Mouse (Mus musculus): Measurements from ENCODE around the gene Arsg.
"Not testable (repeated sequence)": the region's sequence is repeated elsewhere in the genome, so short reads cannot be mapped to it uniquely, and the experiment has no call there.

The Arsg gene

GRCm38 (mm10) chr11:109470170-109470569 lies 3.0 kb upstream of the Arsg start:
- DNase-seq (ENCODE audit: low spot score) = no peak

DNA sequence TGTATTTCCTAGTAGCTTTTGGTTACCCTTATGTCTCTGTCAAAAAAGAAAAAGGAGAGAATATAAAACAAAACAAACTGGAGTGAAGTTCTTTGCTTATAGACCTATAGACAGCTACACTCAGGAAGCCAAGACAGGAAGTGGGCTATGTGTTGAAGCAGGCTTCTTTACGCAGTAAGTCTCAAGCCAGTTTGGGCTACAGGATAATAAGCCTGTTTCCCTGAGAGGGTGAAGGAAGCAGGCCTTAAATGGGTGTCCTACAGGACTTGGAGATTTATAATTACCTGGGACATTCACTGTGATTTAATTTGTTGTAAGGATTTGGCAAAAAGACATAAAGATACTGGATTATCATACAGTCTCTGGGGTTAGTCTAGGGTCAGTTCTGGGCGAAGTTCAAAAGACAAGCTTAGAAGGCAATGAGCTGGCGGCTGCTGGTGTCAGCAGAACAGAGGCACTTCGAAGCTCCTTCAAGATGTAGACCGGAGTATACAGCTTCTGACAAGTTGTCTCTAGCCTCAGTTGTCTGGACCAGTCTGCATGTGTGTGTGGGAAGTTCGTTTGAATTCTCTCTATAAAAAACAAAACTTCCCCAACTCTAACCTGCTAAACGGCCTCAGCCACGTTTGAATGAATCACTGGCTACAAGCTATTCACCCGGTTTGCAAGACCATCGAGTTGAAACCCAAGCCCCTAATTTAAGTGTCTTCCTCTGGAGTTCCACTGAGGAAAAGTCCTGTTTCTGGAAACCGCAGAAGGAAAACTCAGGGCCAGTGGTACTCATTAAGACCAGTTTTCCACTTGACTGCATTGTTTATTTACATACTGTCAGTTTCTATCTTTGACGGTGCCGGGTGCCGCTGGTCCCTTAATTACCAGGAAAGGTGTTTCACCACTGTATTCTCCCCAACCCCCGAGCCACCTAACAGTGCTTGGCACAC lies 2.0 kb upstream of the Arsg start:
- peak; percentile 78 for DNase-seq (ENCODE audit: low spot score)

- DNase-seq (ENCODE audit: low spot score) = peak; percentile 47
Measured at GRCm38 (mm10) chr11:109472171-109472691, 943 bp upstream of the Arsg start.

GRCm38 (mm10) chr11:109472821-109473170 lies 378 bp upstream of the Arsg start:
- no peak for DNase-seq (ENCODE audit: low spot score)

DNA sequence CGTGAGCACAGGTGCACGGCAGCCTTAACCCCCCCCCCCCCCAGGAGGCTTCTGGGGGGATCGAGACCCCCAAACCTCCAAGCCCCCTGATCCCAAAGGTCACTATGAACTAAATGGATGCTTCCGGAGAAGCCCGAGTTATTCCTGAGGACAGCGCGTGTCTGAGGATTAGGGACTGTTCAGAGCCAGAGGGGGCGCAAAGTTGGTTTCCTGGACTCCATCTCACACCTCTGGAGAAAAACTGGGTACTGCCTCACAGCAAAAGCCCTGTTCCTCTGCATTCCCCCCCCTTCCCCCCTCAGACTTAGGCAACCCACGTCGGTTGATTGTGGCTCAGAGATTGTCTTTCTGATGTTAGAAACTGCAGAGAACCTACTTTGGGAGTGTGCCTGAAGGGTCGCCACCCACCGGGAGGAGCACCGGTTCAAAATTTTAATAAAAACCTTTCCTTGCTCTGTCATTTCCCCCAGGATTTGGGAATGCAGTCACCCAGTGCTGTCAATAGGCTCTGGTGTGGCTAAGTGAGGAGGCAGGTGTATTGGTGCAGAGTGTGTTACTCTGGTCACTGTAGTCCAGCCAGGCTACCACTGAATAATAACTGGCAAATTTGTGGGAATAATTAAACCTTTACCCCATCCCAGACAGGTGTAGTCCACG lies 1.0 kb downstream of the Arsg start:
- no peak for DNase-seq (ENCODE audit: low spot score)

DNA sequence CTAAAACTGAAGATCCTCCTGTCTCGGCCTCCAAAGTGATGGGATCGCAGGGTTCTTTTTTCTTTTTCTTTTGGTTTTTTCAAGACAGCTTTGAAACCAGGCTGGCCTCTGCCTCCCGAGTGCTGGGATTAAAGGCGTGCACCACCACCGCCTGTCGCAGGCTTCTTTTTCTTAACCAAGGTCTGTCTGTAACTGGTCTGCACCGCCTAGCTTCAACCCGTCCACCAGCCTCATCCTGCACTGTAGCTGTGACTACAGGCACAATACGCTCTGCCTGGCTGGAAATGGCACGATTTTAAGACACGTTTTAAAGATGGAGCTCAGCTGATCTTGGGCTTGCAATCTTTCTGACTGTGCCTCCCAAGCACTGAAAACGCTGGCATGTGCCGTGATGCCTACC lies 1.7 kb downstream of the Arsg start:
- DNase-seq (ENCODE audit: low spot score) = no peak

GRCm38 (mm10) chr11:109475717-109476116 lies 2.5 kb downstream of the Arsg start:
- no peak for DNase-seq (ENCODE audit: low spot score)

DNA sequence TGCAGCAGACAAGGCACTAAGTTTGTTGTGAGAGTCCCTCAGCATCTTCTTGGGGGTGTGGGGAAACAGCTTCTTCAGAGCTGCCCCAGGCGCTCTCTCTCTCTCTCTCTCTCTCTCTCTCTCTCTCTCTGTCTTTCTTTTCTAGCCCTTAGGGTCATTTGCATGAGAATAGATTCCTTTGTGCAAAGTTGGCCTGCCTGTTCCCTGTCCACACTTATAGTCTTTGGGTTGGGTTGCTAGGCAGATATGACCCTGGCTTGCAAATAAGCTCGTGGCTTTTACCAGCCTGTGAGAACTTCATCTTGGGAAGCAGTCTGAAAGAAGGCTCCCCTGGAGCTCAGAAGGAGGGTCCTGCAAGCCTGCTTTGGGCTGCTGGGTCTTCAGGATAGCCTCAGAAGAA lies 3.1 kb downstream of the Arsg start:
- DNase-seq (ENCODE audit: low spot score) = peak; percentile 41

- DNase-seq (ENCODE audit: low spot score) = no peak
Measured at GRCm38 (mm10) chr11:109476653-109477052, 3.5 kb downstream of the Arsg start.

DNA sequence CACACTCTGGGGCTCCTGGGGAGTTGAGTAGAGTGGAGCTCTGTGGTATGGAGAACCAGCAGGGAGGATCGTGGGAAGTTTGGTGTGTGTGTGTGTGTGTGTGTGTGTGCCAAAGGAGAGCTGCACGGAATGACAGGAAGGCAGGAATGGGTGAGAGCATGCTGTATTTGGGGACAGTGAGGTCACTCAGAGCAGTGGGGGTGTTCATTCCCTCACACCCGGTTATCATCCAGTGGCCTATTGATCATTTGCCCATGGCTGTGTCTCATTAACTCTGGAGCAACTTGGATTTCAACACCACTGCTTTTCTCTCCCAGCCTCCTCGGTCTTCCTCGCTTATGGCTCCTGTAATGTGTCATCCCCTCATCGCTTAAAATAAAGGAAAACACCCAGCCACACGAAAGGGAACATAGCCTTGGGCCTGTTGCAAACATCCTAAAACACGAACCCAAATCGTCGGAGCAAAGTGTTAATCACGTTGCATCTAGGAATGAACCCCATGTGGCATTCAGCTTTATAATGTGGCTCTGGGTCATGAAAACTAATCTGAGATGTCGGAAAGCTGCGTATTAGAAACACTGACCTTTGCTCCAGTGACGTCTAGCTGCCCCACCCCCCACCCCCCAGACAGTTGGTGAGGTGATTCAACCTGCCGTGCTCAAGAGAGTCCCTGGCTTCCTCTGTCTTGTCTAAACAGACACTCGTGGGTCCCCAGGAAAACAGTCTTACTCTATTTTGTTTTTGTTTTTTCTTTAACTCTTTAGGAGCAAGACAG lies 4.6 kb downstream of the Arsg start:
- DNase-seq (ENCODE audit: low spot score) = no peak

DNA sequence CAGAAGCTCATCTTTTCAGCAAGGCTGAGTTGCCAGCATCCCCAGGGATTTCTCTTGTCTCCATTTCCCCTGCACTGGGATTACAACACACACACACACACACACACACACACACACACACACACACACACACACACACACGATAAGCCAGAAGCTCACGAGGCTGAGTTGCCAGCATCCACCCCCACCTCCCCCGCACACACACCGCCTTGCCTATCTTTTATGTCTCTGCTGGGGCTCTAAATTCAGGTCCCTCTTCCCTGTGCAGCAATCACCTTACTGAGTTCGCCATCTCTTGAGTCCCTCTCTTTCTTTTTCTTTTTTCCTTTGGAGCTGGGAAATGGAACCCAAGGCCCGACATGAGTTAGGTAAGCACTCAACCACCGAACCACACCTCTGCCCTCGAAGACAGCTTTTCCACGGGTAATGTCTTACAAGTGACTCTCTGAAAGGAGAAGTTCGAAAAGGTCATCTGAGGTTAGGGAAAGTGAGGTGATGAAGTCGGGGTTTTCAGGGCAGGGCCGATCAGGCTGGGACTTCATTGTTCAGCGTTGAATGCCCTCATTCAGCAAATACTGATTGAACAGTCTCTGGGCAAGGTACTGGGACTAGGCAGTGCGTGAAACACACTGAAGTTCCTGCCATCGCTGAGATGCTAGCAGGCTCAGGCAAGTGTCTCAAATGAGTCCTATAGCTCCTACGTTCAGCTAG lies 6.6 kb downstream of the Arsg start:
- DNase-seq (ENCODE audit: low spot score) = no peak

- no peak for DNase-seq (ENCODE audit: low spot score)
Measured at GRCm38 (mm10) chr11:109480440-109480839, 7.3 kb downstream of the Arsg start.

GRCm38 (mm10) chr11:109485398-109486045 lies 12.3 kb downstream of the Arsg start:
- DNase-seq (ENCODE audit: low spot score) = no peak

- no peak for DNase-seq (ENCODE audit: low spot score)
Measured at GRCm38 (mm10) chr11:109487111-109487510, 13.9 kb downstream of the Arsg start.

- DNase-seq (ENCODE audit: low spot score) = no peak
Measured at GRCm38 (mm10) chr11:109487991-109488684, 15.0 kb downstream of the Arsg start.

DNA sequence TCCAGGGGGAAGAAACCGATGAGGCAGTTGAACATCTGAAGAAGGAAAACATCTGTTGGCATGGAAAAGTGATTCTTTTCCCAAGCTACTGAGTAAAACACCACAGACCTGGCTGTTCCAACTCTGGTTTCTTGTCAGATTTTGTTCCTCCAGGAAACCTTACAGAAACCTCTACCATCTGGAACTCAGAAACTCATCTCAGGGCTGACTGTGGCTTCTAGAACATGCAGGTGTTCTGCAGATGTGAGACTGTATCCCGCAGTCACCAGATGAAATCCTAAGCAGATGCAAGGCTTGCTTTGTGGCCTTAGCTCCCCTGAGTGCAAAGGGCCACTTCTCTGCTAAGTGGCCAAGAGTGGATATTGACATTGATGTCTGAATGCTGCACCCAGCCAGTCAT lies 16.6 kb downstream of the Arsg start:
- DNase-seq (ENCODE audit: low spot score) = no peak

DNA sequence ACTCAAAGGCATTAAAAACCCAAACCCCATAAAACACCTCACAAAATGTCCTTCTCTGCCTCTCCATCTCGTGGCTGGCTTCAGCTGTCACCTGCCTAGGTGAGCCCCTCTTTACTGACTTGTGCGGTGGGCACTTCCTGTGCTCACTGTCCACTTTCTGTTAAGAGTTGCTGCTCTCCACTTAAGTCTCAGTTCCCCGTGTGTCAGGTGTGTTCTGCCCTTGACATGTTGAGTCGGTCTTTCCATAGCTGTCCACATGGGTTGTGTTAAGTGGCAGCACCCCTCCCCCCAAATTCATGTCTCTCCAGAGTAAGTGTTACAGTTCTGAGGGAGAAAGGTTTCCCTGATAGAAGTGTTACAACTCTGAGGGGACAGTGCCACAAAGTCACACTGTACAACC lies 18.7 kb downstream of the Arsg start:
- DNase-seq (ENCODE audit: low spot score) = no peak

- not testable (repeated sequence) for DNase-seq (ENCODE audit: low spot score)
Measured at GRCm38 (mm10) chr11:109492847-109493464, 19.8 kb downstream of the Arsg start.

GRCm38 (mm10) chr11:109494890-109495770 lies 22.0 kb downstream of the Arsg start:
- DNase-seq (ENCODE audit: low spot score) = peak; percentile 49
